Mouse (Mus musculus) frontal cortex, postnatal 10 days (tissue): ENCODE results near the gene Rrnad1.

Experiments used
- DNase-seq, 2 experiments: peaks; one replicate each; pipeline ENCODE4 v3.0.0; 2022; ENCODE audit warnings: low spot score in 2 of 2, mixed read lengths in 1 of 2

Gene Rrnad1

GRCm38 (mm10) chr3:87884708-87885251 lies 45.7 kb downstream of the Rrnad1 start:
- DNase-seq = peak; percentile 56 to 57

GRCm38 (mm10) chr3:87884291-87884690 lies 46.2 kb downstream of the Rrnad1 start:
- DNase-seq = no peak

GRCm38 (mm10) chr3:87877730-87878129 lies 52.8 kb downstream of the Rrnad1 start:
- no peak for DNase-seq
